Comparison of ENCODE assay signal across 30 mouse cellular contexts in the genomic region with DNA sequence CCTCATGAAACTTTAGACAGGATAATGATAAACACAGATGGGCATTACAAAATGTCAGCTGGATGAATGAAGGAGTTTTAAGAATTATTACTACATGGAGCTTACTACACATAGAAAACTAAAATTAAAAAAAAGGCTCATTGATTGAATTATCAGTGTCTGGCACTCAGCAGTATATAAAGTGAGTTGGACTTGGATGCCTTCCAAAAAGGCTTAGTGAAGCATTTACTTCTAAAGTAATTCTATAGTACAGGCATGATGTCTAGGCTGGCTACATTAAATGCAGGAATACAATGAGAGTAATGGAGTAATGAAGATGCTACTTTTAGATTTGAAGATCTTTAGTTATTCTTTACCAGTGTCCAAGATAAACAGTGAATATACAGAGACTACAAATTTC. TPM values are rescaled to one million over a fixed set of nuclear protein-coding genes. Genes with fewer than 3 reads are reported as not detected.
A peak's percentile ranks its signal among the peaks of the same experiment; 100 is the strongest.
DNase-seq lines count a peak whose midpoint lies in the region; ATAC-seq and TF ChIP-seq lines count a peak whose summit lies in the region.
"Had no signal": no experiment of that assay in that cellular context is flagged by ENCODE, and none has a peak within 500 bp of the region (broad histone marks: within the 10 kb centered on the region; RNA-seq: fewer than 3 reads in every experiment).

No protein-coding gene starts in this region.

- no peak overlapping the region for H3K4me2 ChIP-seq in kidney, embryonic 15.5 days
- no peak overlapping the region for H3K4me2 ChIP-seq in lung, embryonic 15.5 days
- H3K4me2 ChIP-seq in intestine, embryonic 16.5 days (ENCODE audit: low read depth, low read length), result no peak overlapping the region
- H3K4me2 ChIP-seq: embryonic facial prominence, embryonic 12.5 days; forebrain, embryonic 13.5 days; heart, embryonic 12.5 days; heart, embryonic 15.5 days; hindbrain, embryonic 13.5 days had no signal

- H3K9me3 ChIP-seq in kidney, embryonic 15.5 days (replicated peaks), result no peaks in the 10 kb centered on the region
- no peaks in the 10 kb centered on the region for H3K9me3 ChIP-seq in lung, embryonic 15.5 days
- H3K9me3 ChIP-seq in intestine, embryonic 16.5 days (ENCODE audit: control insufficient read depth, low read length), result no peaks in the 10 kb centered on the region
- H3K9me3 ChIP-seq: embryonic facial prominence, embryonic 12.5 days; forebrain, embryonic 10.5 days; forebrain, embryonic 13.5 days; G1E; heart, embryonic 12.5 days; heart, embryonic 15.5 days; hindbrain, embryonic 10.5 days; hindbrain, embryonic 13.5 days had no signal

- peaks cover 19% of the 10 kb centered on the region for H3K4me1 ChIP-seq in kidney, embryonic 15.5 days
- 0 out of 2 replicates have a peak, but pooled peaks cover 3% of the 10 kb centered on the region for H3K4me1 ChIP-seq in kidney, adult 2 months (ENCODE audit: control insufficient read depth, insufficient read depth, low read length)
- 0 out of 2 replicates have a peak, but pooled peaks cover 4% of the 10 kb centered on the region for H3K4me1 ChIP-seq in lung, embryonic 15.5 days
- peaks cover 4% of the 10 kb centered on the region; the same call in 1 of the 2 replicates for H3K4me1 ChIP-seq in embryonic fibroblast, embryonic 13.5 days (ENCODE audit: control insufficient read depth, insufficient read depth, low read length)
- peaks cover 3% of the 10 kb centered on the region; the same call in 1 of the 2 replicates for H3K4me1 ChIP-seq in intestine, embryonic 16.5 days (ENCODE audit: control insufficient read depth, insufficient read depth, low read length)

- no peaks in the 10 kb centered on the region for H3K36me3 ChIP-seq in kidney, embryonic 15.5 days
- no peaks in the 10 kb centered on the region for H3K36me3 ChIP-seq in kidney, adult 2 months (ENCODE audit: control insufficient read depth, insufficient read depth, low read length)
- no peaks in the 10 kb centered on the region for H3K36me3 ChIP-seq in lung, embryonic 15.5 days
- H3K36me3 ChIP-seq in intestine, embryonic 16.5 days (ENCODE audit: control insufficient read depth, insufficient read depth, low read length), result no peaks in the 10 kb centered on the region
- H3K36me3 ChIP-seq: embryonic facial prominence, embryonic 12.5 days; forebrain, embryonic 10.5 days; heart, embryonic 12.5 days; heart, embryonic 15.5 days; hindbrain, embryonic 10.5 days; hindbrain, embryonic 13.5 days had no signal

- no peak for TF ChIP-seq CTCF in kidney, adult 2 months (conservative IDR thresholded peaks at IDR 0.05; ENCODE audit: insufficient read depth, insufficient read length, low read depth, low read length)
- no peak for TF ChIP-seq CTCF in embryonic fibroblast, embryonic 13.5 days (IDR thresholded peaks at IDR 0.05; ENCODE audit: borderline replicate concordance, insufficient read depth, low read length)

- no peak overlapping the region for H3K4me3 ChIP-seq in kidney, embryonic 15.5 days (replicated peaks)
- no peak overlapping the region for H3K4me3 ChIP-seq in kidney, adult 2 months (ENCODE audit: insufficient read depth, low read depth, low read length)
- no peak overlapping the region for H3K4me3 ChIP-seq in lung, embryonic 15.5 days
- H3K4me3 ChIP-seq in embryonic fibroblast, embryonic 13.5 days (ENCODE audit: insufficient read depth, low read length), result no peak overlapping the region
- no peak overlapping the region for H3K4me3 ChIP-seq in intestine, embryonic 16.5 days (ENCODE audit: low read length)
- H3K4me3 ChIP-seq: embryonic facial prominence, embryonic 12.5 days; forebrain, embryonic 10.5 days; forebrain, embryonic 13.5 days; gastrocnemius, adult 2 months; heart, embryonic 12.5 days; heart, embryonic 15.5 days; hindbrain, embryonic 10.5 days; hindbrain, embryonic 13.5 days had no signal

- no peak for DNase-seq in kidney, adult 2 months
- DNase-seq in lung, postnatal 10 days, result no peak
- no peak for DNase-seq in layer of hippocampus, postnatal 10 days (ENCODE audit: low spot score in 2 of 2)
- DNase-seq: adrenal gland, postnatal 10 days; adrenal gland, postnatal 36 days; B cell, adult 2 months; cerebellum, adult 18-20 months; cerebellum, adult 9-10 months; cerebellum, postnatal 14 days; gastrocnemius, adult 2 months; gastrocnemius, postnatal 14 days; heart, adult 11 months; heart, postnatal 10 days; heart, postnatal 36 days had no signal

- 0 out of 2 replicates have a peak overlapping the region, but pooled peaks have one; percentile 27 for H3K27ac ChIP-seq in kidney, embryonic 15.5 days
- no peak overlapping the region for H3K27ac ChIP-seq in kidney, adult 2 months (ENCODE audit: insufficient read depth, low read depth, low read length)
- H3K27ac ChIP-seq in lung, embryonic 15.5 days, result peak overlapping the region; percentile 37; the same call in 1 of the 2 replicates
- peak overlapping the region; percentile 72 for H3K27ac ChIP-seq in embryonic fibroblast, embryonic 13.5 days (ENCODE audit: insufficient read depth, low read length)
- no peak overlapping the region for H3K27ac ChIP-seq in intestine, embryonic 16.5 days (ENCODE audit: low read length)
- H3K27ac ChIP-seq: embryonic facial prominence, embryonic 12.5 days; forebrain, embryonic 10.5 days; forebrain, embryonic 13.5 days; gastrocnemius, adult 2 months; heart, embryonic 15.5 days; hindbrain, embryonic 10.5 days; hindbrain, embryonic 13.5 days had no signal

- no peak overlapping the region for H3K9ac ChIP-seq in kidney, embryonic 15.5 days
- no peak overlapping the region for H3K9ac ChIP-seq in lung, embryonic 15.5 days
- no peak overlapping the region for H3K9ac ChIP-seq in intestine, embryonic 16.5 days (ENCODE audit: low read depth, low read length)
- H3K9ac ChIP-seq: embryonic facial prominence, embryonic 12.5 days; forebrain, embryonic 13.5 days; heart, embryonic 12.5 days; heart, embryonic 15.5 days; hindbrain, embryonic 13.5 days had no signal

- no peak for ATAC-seq in kidney, embryonic 15.5 days (replicated peaks; ENCODE audit: low FRiP score)
- no peak for ATAC-seq in lung, embryonic 15.5 days (ENCODE audit: borderline replicate concordance, extremely low read depth, low FRiP score, low TSS enrichment)
- no peak for ATAC-seq in intestine, embryonic 16.5 days
- ATAC-seq: forebrain, embryonic 13.5 days; forebrain, embryonic 16.5 days; hindbrain, embryonic 16.5 days; Patski had no signal

- no peaks in the 10 kb centered on the region for H3K27me3 ChIP-seq in kidney, embryonic 15.5 days
- no peaks in the 10 kb centered on the region for H3K27me3 ChIP-seq in kidney, adult 2 months (replicated peaks; ENCODE audit: control insufficient read depth, insufficient read depth, low read length)
- H3K27me3 ChIP-seq in lung, embryonic 15.5 days, result no peaks in the 10 kb centered on the region
- no peaks in the 10 kb centered on the region for H3K27me3 ChIP-seq in intestine, embryonic 16.5 days (replicated peaks; ENCODE audit: control insufficient read depth, insufficient read depth, low read length)
- H3K27me3 ChIP-seq: CH12.LX; embryonic facial prominence, embryonic 12.5 days; forebrain, embryonic 13.5 days; heart, embryonic 12.5 days; heart, embryonic 15.5 days; hindbrain, embryonic 13.5 days; Patski had no signal

- TF ChIP-seq POLR2A in kidney, adult 2 months (IDR thresholded peaks at IDR 0.05; ENCODE audit: low read depth, low read length), result no peak
- TF ChIP-seq POLR2A in embryonic fibroblast, embryonic 13.5 days (IDR thresholded peaks at IDR 0.05; ENCODE audit: low read depth, low read length), result no peak

RNA-seq across cellular contexts. Expression of gene Rbks, which starts 4.2 kb away (rescaled TPM):
- polyA plus RNA-seq in kidney, embryonic 15.5 days (2015; fragmentation: Nextera tagmentation; extraction: Ambion mirVana), result 4.5 and 5.5 TPM in 2 replicates
- polyA plus RNA-seq in kidney, adult 2 months (2012; rRNA removed), result 15.7 and 16.4 TPM in 2 replicates
- polyA plus RNA-seq in lung, embryonic 15.5 days (2015; fragmentation: Nextera tagmentation; extraction: Ambion mirVana), result 3.0 and 3.7 TPM in 2 replicates
- polyA plus RNA-seq in embryonic fibroblast, embryonic 13.5 days (2011; ENCODE audit: insufficient read length, low read depth, missing spikeins), result 1.4 TPM in 1 of 2 replicates, not detected in the other
- total RNA-seq in layer of hippocampus, postnatal 10 days (2021), result 1 to 10 TPM; 2.7 TPM
- polyA plus RNA-seq in intestine, embryonic 16.5 days (2015; fragmentation: Nextera tagmentation; extraction: Ambion mirVana), result 20.8 and 21.2 TPM in 2 replicates

RNA-seq across cellular contexts. Expression of gene Babam2, which starts 4.3 kb away (rescaled TPM):
- polyA plus RNA-seq in kidney, embryonic 15.5 days (2015; fragmentation: Nextera tagmentation; extraction: Ambion mirVana), result 76.7 and 83.2 TPM in 2 replicates
- 33.8 and 38.7 TPM in 2 replicates for polyA plus RNA-seq in kidney, adult 2 months (2012; rRNA removed)
- 56.1 and 59.9 TPM in 2 replicates for polyA plus RNA-seq in lung, embryonic 15.5 days (2015; fragmentation: Nextera tagmentation; extraction: Ambion mirVana)
- 60.2 and 68.7 TPM in 2 replicates for polyA plus RNA-seq in embryonic fibroblast, embryonic 13.5 days (2011; ENCODE audit: insufficient read length, low read depth, missing spikeins)
- 10 to 100 TPM; 39.5 to 41.2 TPM for total RNA-seq in layer of hippocampus, postnatal 10 days (2021)
- 63.5 and 69.0 TPM in 2 replicates for polyA plus RNA-seq in intestine, embryonic 16.5 days (2015; fragmentation: Nextera tagmentation; extraction: Ambion mirVana)

Comparison
In these comparisons a context has a peak if more than half of its experiments do, and no peak if none do; other contexts are left out.
1. H3K27ac ChIP-seq: peak in kidney, embryonic 15.5 days (single experiment), lung, embryonic 15.5 days (single experiment) and embryonic fibroblast, embryonic 13.5 days (single experiment); none in kidney, adult 2 months (single experiment) and intestine, embryonic 16.5 days (single experiment).